Mouse (Mus musculus) kidney, embryonic 14.5 days (tissue): ENCODE measurements around the gene Chic2. TPM values are rescaled to one million over a fixed set of nuclear protein-coding genes. Genes with fewer than 3 reads are reported as not detected.

Experiments used
- ATAC-seq: fragments of 200-750 bp; cut with Nextera tagmentation; 2 replicates; pipeline ENCODE4 v1.8.0; 2017; ENCODE audit warnings: moderate number of reproducible peaks, mild to moderate bottlenecking, moderate TSS enrichment, moderate library complexity; ENCODE audit not compliant: low FRiP score, low TSS enrichment
- H3K27ac ChIP-seq: fragments of 300-500 bp; sonication (generic); 2 replicates; pipeline ENCODE4 v1.5.1; 2014; ENCODE audit warnings: low read depth, mild to moderate bottlenecking, low read length, moderate library complexity, mixed read lengths
- H3K27me3 ChIP-seq: fragments of 300-500 bp; sonication (generic); 2 replicates; pipeline ENCODE4 v1.6.1; 2014; ENCODE audit warnings: mild to moderate bottlenecking, low read length; ENCODE audit not compliant: control insufficient read depth, insufficient read depth
- H3K36me3 ChIP-seq: fragments of 300-500 bp; sonication (generic); 2 replicates; pipeline ENCODE4 v1.6.1; 2014; ENCODE audit warnings: low read length, mixed read lengths; ENCODE audit not compliant: control insufficient read depth, insufficient read depth
- H3K4me1 ChIP-seq: fragments of 300-500 bp; sonication (generic); 2 replicates; pipeline ENCODE4 v1.6.1; 2014; ENCODE audit warnings: low read length, mixed read lengths; ENCODE audit not compliant: control insufficient read depth, insufficient read depth
- H3K4me2 ChIP-seq: fragments of 300-500 bp; sonication (generic); replicated peaks from 2 replicates; pipeline ENCODE4 v1.6.1; 2014; ENCODE audit warnings: low read depth, mild to moderate bottlenecking, low read length
- H3K4me3 ChIP-seq: fragments of 300-500 bp; sonication (generic); 2 replicates; pipeline ENCODE4 v1.5.1; 2014; ENCODE audit warnings: mild to moderate bottlenecking, low read length
- H3K9ac ChIP-seq: fragments of 300-500 bp; sonication (generic); 2 replicates; pipeline ENCODE4 v1.6.1; 2014; ENCODE audit warnings: low read depth, mild to moderate bottlenecking, low read length, moderate library complexity
- H3K9me3 ChIP-seq: fragments of 300-500 bp; sonication (generic); 2 replicates; pipeline ENCODE4 v1.6.1; 2016; ENCODE audit warnings: low read length; ENCODE audit not compliant: control insufficient read depth
- WGBS: fragments of 180-500 bp; shearing (Covaris S2); extraction: QIAGEN DNeasy Blood & Tissue Kit; methylation state at CpG from one replicate; pipeline ENCODE4 v1.1.7; 2014; 5-methylcytosine and 5-hydroxymethylcytosine counted together
- polyA plus RNA-seq: library from polyadenylated mRNA; unstranded; fragments of >200 nt; fragmentation: Nextera tagmentation; extraction: Ambion mirVana; gene quantifications from 2 replicates; pipeline ENCODE4 v1.2.1, GENCODE M21; 2014

Gene Chic2
- polyA plus RNA-seq, 1 experiment from 2014 or later = 51.8 TPM

- 3% methylated on average over 4 of the region's 4 CpGs for WGBS
- no peak overlapping the region for H3K9ac ChIP-seq
- H3K4me1 ChIP-seq = 0 out of 2 replicates have a peak, but pooled peaks cover 3% of the 10 kb centered on the region
- H3K4me3 ChIP-seq = no peak overlapping the region
- H3K27ac ChIP-seq = no peak overlapping the region
- no peaks in the 10 kb centered on the region for H3K9me3 ChIP-seq
- H3K4me2 ChIP-seq = no peak overlapping the region
- peaks cover 98% of the 10 kb centered on the region for H3K27me3 ChIP-seq
- H3K36me3 ChIP-seq = no peaks in the 10 kb centered on the region
- no peak for ATAC-seq
These were observed 28.0 kb upstream of the Chic2 start for GRCm38 (mm10) chr5:75072532-75072931.

- no peaks in the 10 kb centered on the region for H3K36me3 ChIP-seq
- H3K4me1 ChIP-seq = peaks cover 5% of the 10 kb centered on the region; the same call in 1 of the 2 replicates
- H3K9ac ChIP-seq = no peak overlapping the region
- H3K9me3 ChIP-seq = no peaks in the 10 kb centered on the region
- WGBS = 2% methylated on average over 10 of the region's 10 CpGs
- H3K4me3 ChIP-seq = no peak overlapping the region
- H3K27ac ChIP-seq = no peak overlapping the region
- ATAC-seq = no peak
- peaks cover 98% of the 10 kb centered on the region for H3K27me3 ChIP-seq
- no peak overlapping the region for H3K4me2 ChIP-seq
These were observed 27.4 kb upstream of the Chic2 start for GRCm38 (mm10) chr5:75071951-75072350.

- H3K36me3 ChIP-seq = no peaks in the 10 kb centered on the region
- peaks cover 91% of the 10 kb centered on the region for H3K27me3 ChIP-seq
- H3K27ac ChIP-seq = no peak overlapping the region
- 1% methylated on average over 23 of the region's 23 CpGs for WGBS
- no peak overlapping the region for H3K9ac ChIP-seq
- peaks cover 10% of the 10 kb centered on the region; the same call in 1 of the 2 replicates for H3K4me1 ChIP-seq
- H3K4me3 ChIP-seq = no peak overlapping the region
- ATAC-seq = no peak
- no peak overlapping the region for H3K4me2 ChIP-seq
- H3K9me3 ChIP-seq = no peaks in the 10 kb centered on the region
These were observed 26.2 kb upstream of the Chic2 start for GRCm38 (mm10) chr5:75070656-75071375.

GRCm38 (mm10) chr5:75070132-75070531 is 25.6 kb upstream of the Chic2 start:
- Histone ChIP-seq H3K9ac (no peak overlapping the region), H3K4me3 (no peak overlapping the region), H3K36me3 (no peaks in the 10 kb centered on the region), H3K4me2 (no peak overlapping the region), H3K27ac (no peak overlapping the region), H3K4me1 (peaks cover 10% of the 10 kb centered on the region; the same call in 1 of the 2 replicates), H3K27me3 (peaks cover 84% of the 10 kb centered on the region), H3K9me3 (no peaks in the 10 kb centered on the region; the same call in 1 of the 2 replicates)
- WGBS = under 1% methylated on average over 11 of the region's 13 CpGs
- ATAC-seq = no peak

- under 1% methylated on average over 30 of the region's 30 CpGs for WGBS
- Histone ChIP-seq H3K4me3 (peak overlapping the region; percentile 49), H3K9me3 (no peaks in the 10 kb centered on the region; the same call in 1 of the 2 replicates), H3K4me1 (peaks cover 10% of the 10 kb centered on the region; the same call in 1 of the 2 replicates), H3K27me3 (peaks cover 55% of the 10 kb centered on the region), H3K9ac (peak overlapping the region; percentile 34), H3K27ac (no peak overlapping the region), H3K36me3 (no peaks in the 10 kb centered on the region), H3K4me2 (peak overlapping the region; percentile 79)
- peak; percentile 68 for ATAC-seq
These were observed 22.7 kb upstream of the Chic2 start for GRCm38 (mm10) chr5:75067125-75067756.

GRCm38 (mm10) chr5:75066715-75067114 is 22.1 kb upstream of the Chic2 start:
- Histone ChIP-seq H3K4me1 (peaks cover 10% of the 10 kb centered on the region; the same call in 1 of the 2 replicates), H3K27ac (no peak overlapping the region), H3K9me3 (no peaks in the 10 kb centered on the region; the same call in 1 of the 2 replicates), H3K27me3 (peaks cover 50% of the 10 kb centered on the region), H3K36me3 (no peaks in the 10 kb centered on the region), H3K9ac (peak overlapping the region; percentile 34; the same call in 1 of the 2 replicates), H3K4me2 (peak overlapping the region; percentile 79), H3K4me3 (peak overlapping the region; percentile 49)
- under 1% methylated on average over 8 of the region's 10 CpGs for WGBS
- ATAC-seq = peak; percentile 53

- H3K36me3 ChIP-seq = no peaks in the 10 kb centered on the region
- H3K4me3 ChIP-seq = no peak overlapping the region
- H3K4me1 ChIP-seq = peaks cover 8% of the 10 kb centered on the region; the same call in 1 of the 2 replicates
- H3K4me2 ChIP-seq = no peak overlapping the region
- H3K9me3 ChIP-seq = no peaks in the 10 kb centered on the region; the same call in 1 of the 2 replicates
- ATAC-seq = no peak
- H3K27me3 ChIP-seq = peaks cover 17% of the 10 kb centered on the region
- H3K9ac ChIP-seq = no peak overlapping the region
- no peak overlapping the region for H3K27ac ChIP-seq
- 61% methylated on average over 4 of the region's 4 CpGs for WGBS
These were observed 18.6 kb upstream of the Chic2 start for GRCm38 (mm10) chr5:75063177-75063576.

- H3K9me3 ChIP-seq = no peaks in the 10 kb centered on the region
- WGBS = 84% methylated on average over 4 of the region's 4 CpGs
- no peaks in the 10 kb centered on the region for H3K36me3 ChIP-seq
- no peak overlapping the region for H3K4me2 ChIP-seq
- 0 out of 2 replicates have a peak, but pooled peaks cover 6% of the 10 kb centered on the region for H3K4me1 ChIP-seq
- H3K27me3 ChIP-seq = 0 out of 2 replicates have a peak, but pooled peaks cover 3% of the 10 kb centered on the region
- H3K9ac ChIP-seq = no peak overlapping the region
- H3K4me3 ChIP-seq = no peak overlapping the region
- ATAC-seq = no peak
- no peak overlapping the region for H3K27ac ChIP-seq
These were observed 6.5 kb upstream of the Chic2 start for GRCm38 (mm10) chr5:75051109-75051508.
